Mouse (Mus musculus) mature B cell (primary cell): ENCODE data around the gene Sfmbt2.

Experiments used
- in situ Hi-C: fragments of 300-500 bp; cut with MboI; formaldehyde crosslinking; loops from 2 replicates; pipeline ENCODE4 v1.14.3; 2019

Sfmbt2 gene

DNA sequence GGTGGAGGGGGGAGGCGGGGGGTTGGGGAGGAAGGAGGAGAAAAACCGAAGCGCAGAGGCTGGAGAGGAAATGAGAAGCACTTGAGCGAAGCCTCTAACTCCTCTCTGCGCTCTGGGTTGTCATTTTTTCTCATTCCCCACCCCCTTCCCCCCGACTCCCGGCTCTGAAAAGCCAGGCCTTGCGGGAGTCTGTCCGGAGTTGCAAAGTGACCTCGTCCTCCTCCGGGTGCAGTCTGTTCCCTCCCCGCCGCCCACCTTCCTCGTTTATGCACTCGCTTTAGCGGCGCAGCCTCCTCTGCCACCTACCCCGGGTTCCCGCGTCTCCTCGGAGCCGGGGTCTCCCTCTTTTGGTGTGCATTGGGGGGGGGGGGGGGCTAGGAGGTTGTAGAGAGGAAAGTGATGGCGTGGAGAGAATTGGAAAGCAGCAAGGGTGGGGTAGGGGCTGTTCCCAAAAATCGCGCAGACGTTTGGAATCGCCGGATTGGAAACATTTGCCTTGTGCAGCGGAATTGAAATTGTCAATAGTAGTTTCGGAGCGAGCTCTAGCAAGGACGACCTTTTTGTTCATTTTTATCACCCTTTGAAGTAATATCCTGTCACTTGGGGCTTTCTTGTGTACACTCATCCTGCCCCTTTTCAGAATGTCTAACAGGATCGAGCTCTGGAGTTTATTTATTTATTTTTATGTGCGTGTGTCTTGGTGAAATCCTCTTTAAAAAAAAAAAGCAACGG, 2.6 kb downstream of the Sfmbt2 start:
- in situ Hi-C loops, result no loop called here

DNA sequence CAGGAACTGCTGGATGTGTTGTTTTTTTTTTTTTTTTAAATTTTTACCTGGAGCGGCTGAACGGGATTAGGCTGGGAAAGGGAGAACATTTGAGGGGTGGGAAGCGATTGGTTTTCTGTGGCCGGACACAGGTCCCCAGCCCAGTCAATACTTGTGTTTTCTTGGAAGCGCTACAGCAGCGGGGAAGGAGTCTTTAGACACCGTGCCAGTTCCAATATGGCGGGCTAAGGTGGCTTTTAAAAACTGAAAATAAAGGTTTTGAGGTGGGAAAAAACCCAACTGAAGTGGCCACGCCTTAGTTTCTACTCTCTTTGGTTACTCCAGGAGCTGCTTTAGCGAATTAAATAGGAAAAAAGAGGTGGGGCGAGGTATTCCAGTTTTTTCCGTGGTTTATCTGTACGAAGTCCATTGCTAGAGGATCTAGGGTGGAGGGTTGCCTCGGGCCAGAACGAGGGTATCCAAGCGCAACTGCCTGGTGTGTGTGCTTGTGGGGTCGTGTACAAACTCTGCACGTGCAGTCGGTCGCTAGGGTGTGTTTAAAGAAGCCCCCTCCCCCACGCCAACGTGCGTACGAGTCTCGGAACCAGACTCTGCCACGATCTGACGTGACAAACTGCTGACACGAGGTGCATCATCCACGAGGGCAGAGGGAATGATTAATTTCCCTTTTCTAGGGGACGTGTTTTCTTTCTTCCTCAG, 3.3 kb downstream of the Sfmbt2 start:
- in situ Hi-C loops, result no loop called here

DNA sequence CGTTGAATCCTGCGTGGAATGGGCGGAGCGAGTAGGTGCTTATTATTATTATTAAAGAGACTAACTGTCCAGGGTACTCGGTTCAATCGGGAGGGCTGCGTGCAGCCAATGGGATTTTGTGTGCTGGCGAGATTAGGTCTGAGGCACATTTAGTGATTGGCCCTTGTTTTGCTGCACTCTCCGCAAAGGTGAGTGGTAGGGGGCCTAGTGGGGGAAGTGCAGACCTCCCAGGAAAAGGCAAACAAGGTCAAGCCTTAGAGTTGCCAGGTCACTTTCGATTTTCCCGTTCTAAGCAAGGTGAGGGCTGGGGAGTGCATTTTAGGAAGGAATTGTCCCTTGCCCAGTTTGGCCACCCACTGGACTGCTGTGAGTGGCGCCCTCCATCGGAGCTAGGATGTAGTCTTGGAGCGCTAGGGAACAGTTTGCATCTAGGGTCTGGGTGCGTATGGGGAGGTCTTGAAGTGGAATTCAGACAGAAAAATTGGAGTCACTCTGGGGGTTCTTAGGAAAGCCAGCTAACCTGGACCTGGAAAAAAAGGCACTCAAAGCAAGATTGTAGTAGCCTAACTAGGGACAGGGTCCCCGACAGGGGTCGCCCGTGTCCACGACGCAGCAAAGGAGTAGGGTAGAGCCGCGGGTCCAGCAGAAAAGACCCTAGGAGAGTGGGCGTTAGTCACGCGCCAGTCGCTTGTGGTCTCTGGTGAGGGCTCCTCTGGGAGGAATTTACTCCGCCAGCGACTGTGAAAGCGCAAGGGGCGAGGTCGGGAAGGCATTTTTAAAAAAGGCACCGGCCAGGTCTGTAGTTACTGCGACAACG, 4.1 kb downstream of the Sfmbt2 start:
- in situ Hi-C loops, result no loop called here

DNA sequence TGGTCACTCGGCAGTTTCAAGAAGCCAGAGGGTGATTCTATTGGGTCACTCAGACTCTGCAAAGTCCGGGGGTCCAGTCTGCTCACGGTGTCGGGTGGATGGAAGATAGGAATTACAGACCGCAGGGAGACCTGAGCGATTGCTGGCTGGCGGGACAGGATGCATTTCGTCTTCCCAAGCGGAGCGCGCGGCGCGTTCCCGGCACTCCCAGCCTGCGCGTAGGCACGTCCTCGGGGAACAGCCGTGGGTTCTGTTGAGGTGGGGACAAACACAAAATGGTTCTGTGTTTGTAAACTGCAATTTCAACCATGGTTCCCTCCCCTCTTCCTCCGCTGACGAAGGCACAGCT, 4.7 kb downstream of the Sfmbt2 start:
- in situ Hi-C loops, result no loop called here

DNA sequence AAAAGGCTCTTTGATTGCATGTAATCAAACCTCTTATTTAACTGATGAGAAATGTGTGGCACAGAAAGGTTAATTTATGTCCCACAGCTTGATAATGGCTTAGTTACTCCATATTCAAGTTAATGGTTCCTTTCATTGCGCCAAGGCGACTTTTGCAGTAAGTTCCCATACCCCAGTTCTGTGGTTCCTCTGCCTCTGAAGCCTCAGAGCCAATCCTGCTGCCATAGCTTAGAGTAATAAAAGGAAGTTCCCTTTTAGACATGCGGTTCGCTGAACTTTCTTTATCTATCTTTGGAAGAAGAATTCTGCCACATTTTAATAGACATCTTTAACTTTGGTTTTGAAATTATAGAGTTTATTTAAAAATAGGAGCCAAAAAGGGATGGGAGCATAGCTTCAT, 19.7 kb downstream of the Sfmbt2 start:
- in situ Hi-C loops, result no loop called here

DNA sequence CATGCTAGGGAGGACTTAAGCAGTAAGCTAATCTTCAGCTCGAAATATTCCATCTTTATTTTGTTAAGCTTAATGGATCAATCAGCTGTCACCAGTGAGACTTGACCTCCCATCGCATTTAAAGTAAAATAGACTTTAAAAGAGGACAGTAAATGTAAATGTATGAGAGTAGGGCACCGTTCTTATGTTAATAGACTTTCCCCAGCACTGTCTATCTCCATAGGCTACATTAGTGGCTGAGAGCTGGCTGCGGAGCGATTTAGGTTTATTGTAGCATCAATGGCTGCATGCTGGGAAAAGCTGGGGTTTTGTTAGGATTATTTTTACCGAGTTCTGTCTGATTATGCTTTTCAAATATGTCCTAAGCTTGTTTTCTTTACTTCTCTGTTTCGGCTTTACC, 20.5 kb downstream of the Sfmbt2 start:
- in situ Hi-C loops, result no loop called here

DNA sequence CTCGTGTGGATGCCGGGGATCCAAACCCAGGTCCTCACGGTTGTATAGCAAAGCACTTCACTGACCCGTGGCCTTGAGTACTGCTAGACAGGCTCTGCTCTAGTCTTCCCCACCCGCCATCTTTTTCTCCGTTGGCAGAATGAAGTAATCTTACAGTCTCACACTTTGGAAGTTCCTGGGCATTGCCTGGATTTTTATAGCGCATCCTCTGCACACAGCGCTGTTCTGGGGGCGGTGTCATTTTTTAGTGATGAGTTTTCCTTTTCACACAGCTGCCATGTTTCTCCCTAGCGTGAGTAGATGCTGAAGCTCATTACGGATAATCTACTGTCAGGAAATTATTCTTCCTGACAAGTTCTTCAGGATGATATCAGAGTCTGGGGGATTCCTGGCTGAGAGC, 24.8 kb downstream of the Sfmbt2 start:
- in situ Hi-C loops, result no loop called here

DNA sequence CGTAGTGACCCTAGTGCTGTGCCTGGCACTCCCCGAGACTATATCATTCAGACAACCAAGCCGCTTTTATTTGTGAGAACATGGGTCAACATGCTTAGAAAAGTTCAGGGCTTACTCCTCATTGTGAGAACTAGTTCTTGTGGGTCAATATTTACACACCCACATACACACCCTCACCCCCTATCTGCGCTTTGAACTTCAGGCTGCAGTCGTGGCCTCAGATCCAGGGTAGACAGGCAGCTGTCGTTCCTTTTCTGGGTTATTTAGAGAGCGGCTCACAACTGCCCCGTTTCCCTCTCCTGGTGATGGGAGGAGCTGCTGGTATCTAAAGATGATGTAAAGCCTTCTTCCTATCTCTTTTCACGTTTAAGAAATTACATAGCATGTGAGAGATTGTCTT, 27.5 kb downstream of the Sfmbt2 start:
- in situ Hi-C loops, result no loop called here

DNA sequence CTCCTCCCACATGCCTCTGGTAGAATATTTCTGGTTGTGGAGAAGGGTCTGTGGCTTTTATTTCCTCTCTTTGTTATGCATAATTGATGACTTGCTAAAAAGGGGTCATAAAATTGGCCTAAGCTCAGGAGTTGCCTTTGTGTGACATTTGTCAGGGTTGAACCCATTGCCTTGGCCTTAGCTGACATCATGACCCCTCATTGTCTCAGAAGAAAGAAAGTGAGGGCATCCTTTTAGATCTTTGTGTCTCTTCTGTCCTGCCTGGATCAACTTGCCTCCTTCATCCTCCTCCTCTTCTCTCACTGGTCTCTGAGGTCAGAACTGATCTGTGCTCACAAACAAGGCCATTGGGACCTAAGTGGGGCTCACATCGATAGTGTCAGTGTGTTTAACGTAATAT, 35.8 kb downstream of the Sfmbt2 start:
- in situ Hi-C loops, result no loop called here

DNA sequence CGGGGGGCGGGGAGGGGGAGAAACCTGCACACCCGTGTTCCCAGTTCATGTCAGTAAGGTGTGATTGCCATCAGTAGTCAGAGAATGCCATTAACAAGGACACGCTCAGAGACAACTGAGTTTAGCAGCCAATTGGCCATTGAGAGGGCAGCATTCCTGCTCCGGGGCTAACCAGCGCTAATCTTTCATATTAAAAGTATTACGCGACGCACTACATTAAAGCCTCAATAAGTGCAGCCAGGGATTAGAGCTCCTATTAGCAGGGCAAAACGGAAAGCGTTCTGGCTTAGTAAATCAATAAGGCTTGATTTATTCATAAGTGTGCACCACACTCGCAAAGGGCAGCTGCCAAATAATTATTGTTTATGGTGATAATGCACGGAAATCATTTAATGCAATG, 39.1 kb downstream of the Sfmbt2 start:
- in situ Hi-C loops, result no loop called here

DNA sequence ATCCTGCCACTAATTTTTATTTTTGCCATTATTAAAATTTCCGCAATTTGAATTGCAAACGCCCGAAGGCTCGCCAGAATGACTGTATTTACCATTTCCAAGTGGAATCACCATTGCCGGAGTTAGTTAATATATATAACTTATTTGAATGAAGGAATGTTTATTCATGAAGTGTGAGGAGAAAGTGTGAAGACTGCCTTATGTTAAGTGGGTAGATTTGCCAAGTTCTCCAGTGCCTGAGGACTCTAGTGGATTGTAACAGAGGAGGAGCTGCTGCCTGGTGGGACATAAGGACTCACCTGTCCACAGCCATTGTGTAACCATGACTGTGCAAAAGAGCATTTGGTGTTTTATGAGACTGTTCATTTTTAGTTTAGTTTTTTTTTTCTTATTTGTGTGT, 39.8 kb downstream of the Sfmbt2 start:
- in situ Hi-C loops, result no loop called here

DNA sequence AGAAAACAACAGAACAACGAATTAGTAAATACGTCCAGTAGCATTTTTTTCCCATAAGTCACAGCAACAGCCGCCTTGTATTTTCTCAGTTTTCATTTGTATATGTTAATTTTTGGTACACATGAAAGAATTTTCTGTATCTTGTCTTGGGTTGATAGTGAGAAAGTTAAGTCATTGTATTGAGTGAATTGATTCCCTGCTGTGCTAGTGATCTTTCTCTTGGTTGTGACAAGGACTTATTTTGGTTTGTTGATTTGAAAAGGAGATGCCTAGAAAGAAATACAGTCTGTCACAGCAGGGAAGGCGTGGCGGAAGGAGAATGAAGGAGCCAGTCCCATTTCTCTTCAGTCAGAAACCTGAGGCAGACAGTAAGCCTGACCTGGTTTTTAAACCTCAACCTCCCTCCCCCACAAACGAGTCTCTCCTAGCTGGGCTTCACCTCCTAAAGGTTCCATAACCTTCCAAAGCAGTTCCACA, 50.7 kb downstream of the Sfmbt2 start:
- in situ Hi-C loops, result no loop called here

DNA sequence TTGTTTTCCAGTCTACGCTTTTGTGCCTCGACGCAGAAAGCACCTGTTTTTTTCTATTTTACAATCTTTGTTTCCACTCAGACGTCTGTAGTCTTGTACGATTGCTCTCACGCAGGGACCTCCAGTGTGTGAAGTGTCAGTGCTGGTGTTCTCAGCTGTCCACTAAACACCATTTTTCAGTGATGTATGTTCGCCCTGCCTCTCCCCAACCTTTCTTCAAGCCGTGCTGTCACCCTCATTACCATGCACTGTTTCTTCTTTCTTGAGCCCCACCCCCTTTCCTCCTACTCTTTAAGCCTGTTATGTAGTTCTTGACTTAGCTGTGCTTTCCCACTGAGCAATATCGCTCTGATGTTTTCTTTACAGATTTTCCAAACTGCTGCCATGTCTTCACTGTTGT, 67.0 kb downstream of the Sfmbt2 start:
- in situ Hi-C loops, result no loop called here

DNA sequence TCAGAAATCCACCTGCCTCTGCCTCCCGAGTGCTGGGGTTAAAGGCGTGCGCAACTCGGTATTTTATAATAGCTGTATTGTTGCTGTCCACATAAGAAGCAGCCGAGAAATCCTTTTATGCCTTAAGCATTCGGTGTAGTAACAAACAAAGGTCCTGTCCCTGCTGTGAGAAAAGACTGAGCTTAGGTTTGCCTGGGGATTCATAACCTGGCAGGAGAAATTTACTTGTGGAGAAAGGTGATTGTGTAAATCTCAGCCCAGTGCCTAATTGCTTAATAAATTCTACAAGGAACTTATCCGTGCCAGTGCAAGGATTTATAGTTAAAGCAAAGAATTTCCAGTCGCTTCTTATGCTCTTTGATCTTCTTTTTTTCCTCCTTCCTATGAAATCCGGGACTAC, 71.5 kb downstream of the Sfmbt2 start:
- in situ Hi-C loops, result no loop called here

DNA sequence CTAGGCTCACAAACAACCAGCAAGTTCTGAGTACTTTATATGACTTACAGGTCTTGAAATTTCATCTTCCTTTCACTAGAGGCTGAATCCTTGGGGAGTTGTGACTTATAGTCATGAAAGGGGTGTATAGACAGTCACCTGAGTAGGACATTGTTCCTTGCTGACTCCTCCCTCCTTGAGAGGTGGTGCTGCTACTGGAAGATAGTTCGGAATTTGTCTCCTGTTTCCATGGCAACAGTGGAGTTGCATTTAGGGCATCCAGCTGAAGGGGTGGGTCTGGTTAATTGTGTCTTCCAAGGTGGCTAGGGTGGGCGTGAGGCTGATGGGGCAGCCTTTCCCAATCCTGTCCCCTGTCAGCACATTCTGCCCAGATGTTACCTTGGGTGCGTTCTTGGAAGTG, 83.3 kb downstream of the Sfmbt2 start:
- in situ Hi-C loops, result no loop called here

DNA sequence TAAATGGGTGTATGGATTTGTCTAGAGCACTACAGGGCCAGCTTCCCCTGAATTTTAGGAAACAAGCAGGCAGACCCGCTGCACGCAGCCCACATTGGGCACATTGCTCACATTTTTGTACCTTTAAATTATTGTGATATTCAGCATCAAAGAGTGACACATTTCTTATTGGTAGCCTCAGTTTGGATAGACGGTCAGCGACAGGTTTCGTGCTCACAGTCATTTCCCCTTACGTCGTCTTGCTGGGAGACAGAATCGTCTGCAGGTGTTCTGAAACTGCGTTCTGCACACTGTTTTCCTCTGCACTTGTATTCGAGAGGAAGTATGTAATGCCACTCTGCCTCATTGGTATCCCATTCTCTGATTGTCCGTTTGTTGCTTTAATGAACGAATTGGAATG, 88.0 kb downstream of the Sfmbt2 start:
- in situ Hi-C loops, result no loop called here

DNA sequence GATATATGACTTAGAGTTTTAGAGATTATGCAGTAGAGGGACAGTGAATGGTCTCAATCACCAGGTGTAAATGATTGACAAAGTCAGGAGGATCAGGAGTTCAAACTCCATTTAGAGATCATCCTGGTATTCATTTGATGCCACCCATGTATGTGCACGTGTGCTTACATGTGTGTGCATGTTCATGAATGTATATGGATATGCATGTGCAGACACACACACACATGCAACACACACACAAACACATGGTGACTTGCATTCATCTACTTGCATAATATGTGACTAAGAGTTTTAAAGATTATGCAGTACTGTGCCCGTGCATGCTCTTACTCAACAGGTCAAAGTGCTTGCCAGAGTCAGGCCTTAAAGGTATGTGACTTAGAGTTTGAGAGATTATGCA, 146.2 kb downstream of the Sfmbt2 start:
- in situ Hi-C loops, result no loop called here

DNA sequence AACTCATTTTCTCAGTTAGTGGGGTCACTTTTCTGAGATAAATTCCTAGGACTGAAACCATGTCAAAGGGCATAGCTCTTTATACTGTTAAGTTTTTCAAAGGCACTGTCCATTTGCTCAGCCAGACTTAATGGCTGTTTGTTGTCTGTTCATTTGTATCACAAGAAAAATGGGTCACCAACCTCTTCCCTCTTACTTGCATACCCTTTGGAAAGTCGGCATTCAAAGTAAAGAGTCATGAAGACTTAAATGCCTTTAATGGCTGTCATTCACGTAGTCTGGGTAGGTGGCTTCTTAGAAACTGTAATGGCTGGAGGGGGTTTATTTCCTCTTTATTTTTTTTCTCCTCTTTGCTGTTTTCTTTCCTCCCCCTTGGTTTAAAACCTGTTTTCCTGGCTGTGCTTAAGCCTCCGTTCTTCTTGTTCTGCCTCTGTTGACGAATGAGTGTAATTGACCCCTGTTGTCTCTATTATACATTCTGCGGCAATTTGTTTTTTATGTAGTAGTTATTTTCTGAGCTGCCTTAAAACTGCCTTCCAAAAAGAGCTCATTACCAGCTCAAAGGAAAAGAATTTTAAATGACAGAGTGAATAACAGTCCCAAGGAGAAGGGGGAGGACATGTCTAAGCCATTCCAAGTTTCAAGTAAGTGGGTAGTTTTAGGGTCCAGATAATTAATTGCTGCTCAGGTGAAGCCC, 151.6 kb downstream of the Sfmbt2 start:
- in situ Hi-C loops, result no loop called here

DNA sequence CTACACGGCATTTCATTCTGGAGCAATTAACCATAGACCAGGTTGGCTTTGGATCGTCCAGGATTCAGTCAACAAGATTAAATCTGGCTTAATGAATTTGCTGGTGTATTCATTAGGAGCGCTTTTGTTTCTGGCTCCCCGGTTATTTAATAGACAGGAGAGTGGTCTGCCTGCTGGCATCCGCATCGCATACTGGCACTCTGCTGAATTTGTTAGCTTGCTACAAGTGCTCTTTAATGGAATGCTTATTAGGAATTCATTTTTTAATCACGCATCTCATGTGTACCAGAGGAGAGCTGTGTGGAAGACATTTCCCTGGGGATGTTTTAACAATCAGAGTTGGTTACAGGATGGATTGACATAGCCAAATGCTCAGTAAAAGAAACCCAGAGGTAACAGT, 155.3 kb downstream of the Sfmbt2 start:
- in situ Hi-C loops, result no loop called here

DNA sequence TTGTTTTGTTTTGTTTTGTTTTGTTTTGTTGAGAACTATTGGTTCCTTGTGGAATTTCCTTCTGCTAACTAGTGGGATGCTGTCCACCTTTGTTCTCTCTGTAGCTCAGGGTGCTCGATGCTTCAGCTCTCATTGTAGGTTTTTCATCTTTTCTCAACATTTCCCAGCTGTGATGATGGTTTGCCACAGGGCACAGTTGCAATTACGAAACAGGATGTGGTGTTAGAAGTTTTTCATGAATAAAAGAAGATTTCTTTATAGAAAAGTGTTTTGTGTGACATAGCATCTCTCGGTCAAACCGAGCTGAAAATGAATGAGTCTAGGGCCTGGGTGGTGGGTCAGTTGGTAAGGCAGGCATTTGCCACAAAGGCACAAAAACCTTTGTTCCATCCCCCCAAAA, 171.5 kb downstream of the Sfmbt2 start:
- in situ Hi-C loops, result no loop called here

DNA sequence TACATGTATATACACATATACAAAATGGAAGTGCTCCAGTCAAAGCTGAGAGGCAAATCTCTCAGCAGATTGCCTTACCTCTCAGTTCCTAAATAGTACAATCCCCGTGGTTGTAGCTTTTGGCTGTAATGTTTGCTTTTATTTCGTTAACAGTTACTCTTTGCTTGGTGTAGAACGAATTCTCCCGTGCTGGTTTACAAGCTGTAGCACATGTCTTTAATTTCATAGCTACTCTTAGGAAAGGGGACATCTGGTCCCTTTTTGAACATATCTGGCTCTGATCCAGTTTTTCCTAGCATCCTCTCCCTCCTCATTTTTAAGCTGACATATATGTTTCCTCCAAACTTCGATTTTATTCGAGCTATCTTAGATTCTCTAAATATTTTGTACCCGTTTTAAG, 172.1 kb downstream of the Sfmbt2 start:
- in situ Hi-C loops, result no loop called here

DNA sequence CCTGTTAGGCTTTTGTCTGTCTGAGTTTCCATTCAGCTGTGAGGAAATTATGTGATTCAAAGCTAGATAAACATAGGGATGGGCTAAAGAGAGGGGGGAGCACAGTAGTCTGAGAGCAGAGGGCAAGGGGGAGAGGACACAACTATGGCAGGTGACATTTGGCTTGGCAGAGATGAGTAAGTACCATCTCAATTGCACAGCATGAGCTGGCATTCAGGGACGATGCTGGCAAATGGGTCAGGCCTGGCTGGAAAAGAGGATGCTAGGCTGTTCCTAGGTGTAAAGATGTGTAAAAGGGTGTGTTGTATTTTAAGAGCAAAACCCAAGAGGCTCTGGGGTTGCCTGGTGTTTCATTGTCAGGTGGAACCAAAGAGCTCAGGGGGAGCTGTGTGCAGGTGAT, 188.5 kb downstream of the Sfmbt2 start:
- in situ Hi-C loops, result no loop called here
